18 mouse cellular contexts compared by ENCODE assay signal in genomic region chr2:10672196-10672595, GRCm38 (mm10).
"Had no signal": no experiment of that assay in that cellular context is flagged by ENCODE, and none has a peak within 500 bp of the region (broad histone marks: within the 10 kb centered on the region; RNA-seq: fewer than 3 reads in every experiment).

No protein-coding gene starts in this region.

- H3K4me1 ChIP-seq: liver, embryonic 12.5 days had no signal

- H3K27ac ChIP-seq: liver, embryonic 12.5 days; liver, embryonic 14.5 days; midbrain, embryonic 10.5 days; midbrain, embryonic 12.5 days; neural tube, embryonic 13.5 days; neural tube, embryonic 15.5 days had no signal

- H3K9me3 ChIP-seq: liver, embryonic 12.5 days; midbrain, embryonic 10.5 days; midbrain, embryonic 12.5 days; neural tube, embryonic 13.5 days; neural tube, embryonic 15.5 days had no signal

- H3K9ac ChIP-seq: liver, embryonic 12.5 days; liver, embryonic 14.5 days; midbrain, embryonic 12.5 days; neural tube, embryonic 13.5 days; neural tube, embryonic 15.5 days had no signal

- ATAC-seq: liver, embryonic 12.5 days had no signal

- DNase-seq: lung, adult 2 months; lung, postnatal 36 days; midbrain, embryonic 14.5 days; retina, postnatal 1 day; right cerebral cortex, adult 18-20 months; right cerebral cortex, postnatal 25 days; right cerebral cortex, postnatal 4 days; spleen, adult 18-20 months; thymus, adult 18-20 months; thymus, postnatal 14 days; thymus, postnatal 36 days had no signal

- H3K27me3 ChIP-seq: liver, embryonic 12.5 days; midbrain, embryonic 12.5 days; neural tube, embryonic 13.5 days; neural tube, embryonic 15.5 days had no signal

- H3K4me2 ChIP-seq: liver, embryonic 12.5 days; midbrain, embryonic 12.5 days; neural tube, embryonic 13.5 days had no signal

- H3K4me3 ChIP-seq: liver, embryonic 12.5 days; midbrain, embryonic 10.5 days; midbrain, embryonic 12.5 days; myocyte; neural tube, embryonic 13.5 days; neural tube, embryonic 15.5 days had no signal

- H3K36me3 ChIP-seq: liver, embryonic 12.5 days; midbrain, embryonic 10.5 days; midbrain, embryonic 12.5 days; neural tube, embryonic 13.5 days; neural tube, embryonic 15.5 days had no signal
